Mouse (Mus musculus) heart, adult 18-20 months (tissue): ENCODE results near the gene Alk. TPM values are rescaled to one million over a fixed set of nuclear protein-coding genes. Genes with fewer than 3 reads are reported as not detected.

Experiments used
- DNase-seq, 2 experiments: peaks; one replicate each; pipeline ENCODE4 v3.0.0; 2021 to 2022; ENCODE audit warnings: mixed read lengths in 1 of 2
- total RNA-seq, 2 experiments: library from RNA; stranded (reverse); gene quantifications; 2 replicates each; pipeline ENCODE4 v1.2.3; 2021

Alk gene
- total RNA-seq, 2 experiments from 2014 or later = not detected

DNA sequence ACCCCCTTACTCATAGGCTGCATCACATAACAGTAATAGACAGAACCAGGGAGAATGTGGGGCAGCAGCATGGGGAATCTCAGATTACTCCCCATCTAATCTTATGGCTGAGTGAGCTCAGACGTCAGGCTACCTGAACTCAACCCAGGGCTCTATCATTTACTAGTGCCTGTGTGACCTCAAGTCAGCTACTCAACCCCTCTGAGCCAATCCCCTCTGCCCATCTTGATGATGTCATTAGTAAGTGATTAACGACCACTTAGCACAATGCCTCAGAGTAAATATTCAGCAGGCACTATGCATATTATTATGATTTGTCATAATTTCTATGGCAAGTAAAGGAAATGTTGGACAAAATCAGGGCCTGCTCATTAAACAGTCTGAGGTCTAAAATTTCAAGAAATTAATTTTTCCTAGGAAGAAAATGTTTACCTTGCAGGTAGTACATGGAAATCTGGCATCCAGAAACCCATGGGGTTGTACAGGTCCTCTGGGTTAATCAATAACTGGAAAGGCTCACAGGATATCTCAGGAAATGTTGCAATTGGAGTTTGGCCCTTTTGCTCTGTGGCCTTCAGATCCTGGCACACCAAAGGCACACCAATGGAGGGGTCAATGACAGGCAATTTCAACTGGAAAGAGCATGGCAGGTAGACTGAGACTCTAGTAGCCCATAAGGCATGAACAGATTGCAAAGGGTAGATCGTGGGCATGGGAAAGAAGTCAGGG lies 204.9 kb downstream of the Alk start:
- DNase-seq = no peak

DNA sequence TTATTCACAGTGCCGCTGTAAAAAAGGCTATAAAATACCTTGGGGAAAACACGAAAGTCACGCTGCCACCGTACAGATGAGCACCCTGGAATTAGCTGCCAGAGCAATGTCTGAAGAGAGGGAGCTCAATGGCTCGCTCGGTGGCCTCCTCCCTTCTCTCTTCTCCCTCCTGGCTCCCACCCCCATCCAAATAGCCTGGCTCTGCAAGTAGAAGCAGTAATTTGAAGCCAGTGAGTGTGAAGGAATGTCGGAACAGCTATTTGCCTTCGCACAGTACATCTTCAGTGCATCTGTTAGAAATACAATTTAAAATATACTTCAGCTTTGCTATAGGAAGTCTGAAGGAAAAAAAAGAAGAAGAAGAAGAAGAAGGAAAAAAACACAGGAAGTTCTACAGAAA lies 208.5 kb downstream of the Alk start:
- no peak for DNase-seq

DNA sequence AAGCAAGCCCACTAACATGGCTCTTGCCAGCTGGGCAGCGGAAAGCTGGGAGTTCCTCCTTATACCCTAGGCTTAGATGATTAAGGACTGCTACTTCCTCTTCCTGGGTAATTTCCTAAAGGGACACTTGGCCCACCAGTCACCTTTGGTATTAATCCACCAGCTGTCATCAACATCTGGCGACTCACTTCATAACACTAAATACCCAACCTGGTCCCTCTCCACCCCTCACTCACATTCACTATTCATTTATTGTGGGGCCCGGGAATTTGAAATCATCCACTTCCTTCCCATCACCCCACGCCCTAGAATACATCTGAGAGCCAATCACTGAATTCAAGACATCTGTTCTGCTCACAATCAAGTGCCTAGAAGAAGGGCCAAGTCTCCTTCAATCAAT lies 235.4 kb downstream of the Alk start:
- DNase-seq = peak in 1 of 2 experiments; percentile 22

DNA sequence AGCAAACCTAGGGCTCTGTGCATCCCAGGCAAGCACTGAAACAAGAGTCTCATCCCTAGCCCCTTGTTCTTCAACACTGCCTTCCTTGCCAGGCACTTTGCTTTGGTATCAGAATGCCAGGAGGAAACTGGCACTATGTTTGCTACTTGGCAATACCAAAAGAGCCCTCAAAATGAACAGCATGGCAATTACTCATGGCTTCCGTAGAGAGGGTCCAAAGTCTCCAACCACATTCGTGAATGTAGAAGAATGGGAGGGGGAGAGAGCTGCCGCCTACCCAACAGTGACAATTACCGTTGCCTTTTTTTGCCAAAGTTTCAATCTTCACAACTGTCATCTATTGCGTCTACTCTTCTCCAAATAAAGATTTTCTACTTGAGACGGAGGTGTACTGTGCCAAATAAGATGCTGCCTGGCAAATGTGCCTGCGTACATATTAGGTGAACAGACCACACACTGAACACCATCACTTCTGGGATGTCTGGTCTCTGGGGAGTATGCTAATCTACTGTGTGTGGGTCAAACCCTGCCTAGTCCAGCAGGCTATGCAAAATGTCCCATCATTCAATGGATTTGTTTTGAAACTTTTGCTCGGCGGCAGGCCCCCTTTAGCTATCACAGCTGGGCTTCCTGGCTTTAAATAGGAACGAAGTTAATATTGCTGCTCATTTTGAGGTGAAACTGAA lies 241.5 kb downstream of the Alk start:
- DNase-seq = peak in 1 of 2 experiments; percentile 6

DNA sequence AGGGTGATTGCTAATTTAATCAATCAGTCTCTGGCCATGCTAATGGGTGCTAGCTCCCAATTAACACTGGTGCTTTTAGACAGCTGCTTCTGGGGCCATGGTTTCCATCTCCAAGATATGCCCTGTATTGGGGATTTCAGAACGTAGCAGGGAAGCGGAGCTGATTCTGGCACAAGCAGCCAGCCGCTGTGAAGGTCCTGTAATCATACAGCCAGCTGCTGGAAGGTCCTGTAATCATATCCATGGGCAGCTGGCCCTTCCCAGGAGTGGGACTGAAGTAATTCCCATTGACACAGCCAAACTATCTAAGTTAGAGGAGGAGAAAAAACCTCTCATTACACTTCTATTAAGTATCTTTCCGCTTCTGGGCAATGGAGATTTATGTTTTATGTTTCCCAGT lies 242.5 kb downstream of the Alk start:
- peak in 1 of 2 experiments; percentile 6 for DNase-seq

DNA sequence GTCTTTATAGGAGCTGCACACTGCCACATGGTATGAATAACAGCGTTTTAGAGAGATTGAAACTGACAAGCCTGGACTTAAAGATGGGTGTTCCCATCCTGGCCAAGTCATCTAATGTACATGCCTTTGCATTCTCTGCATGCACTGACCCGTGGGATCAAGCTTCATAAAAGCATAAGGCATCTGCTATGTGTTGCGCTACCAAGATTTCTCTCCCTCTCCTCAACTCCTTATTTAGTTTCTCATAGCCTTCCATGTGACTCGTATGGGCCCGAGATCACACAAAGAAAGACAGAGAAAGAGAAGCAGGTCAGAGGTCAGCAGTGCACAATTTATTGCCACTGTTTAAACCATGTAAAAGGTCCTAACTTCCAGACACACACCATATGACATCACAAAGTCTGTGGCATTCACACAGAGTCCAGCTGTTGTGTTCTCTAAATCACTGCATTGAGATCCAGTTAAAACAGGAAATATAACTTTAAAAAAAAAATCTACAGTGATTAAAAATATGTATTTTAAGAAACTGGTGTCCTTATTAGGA lies 247.6 kb downstream of the Alk start:
- no peak for DNase-seq

DNA sequence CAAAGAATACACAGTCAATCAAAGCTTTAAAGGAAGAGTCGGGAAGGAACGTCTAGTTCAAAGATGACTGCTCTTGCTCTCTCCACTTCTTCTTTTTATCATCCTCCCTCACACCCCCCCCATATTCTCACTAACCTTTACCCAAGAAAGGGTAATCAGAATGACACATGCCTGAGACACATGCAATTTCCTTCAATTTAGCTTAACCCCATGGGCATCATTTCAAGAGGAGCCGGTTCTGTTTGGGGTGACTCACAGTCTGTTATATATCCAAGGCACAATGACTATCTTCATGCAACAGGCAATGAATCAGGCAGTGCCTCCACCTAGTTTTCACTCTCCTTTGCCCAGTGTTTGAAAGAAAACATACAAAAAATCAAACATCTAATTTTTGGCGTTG lies 265.0 kb downstream of the Alk start:
- DNase-seq = no peak

DNA sequence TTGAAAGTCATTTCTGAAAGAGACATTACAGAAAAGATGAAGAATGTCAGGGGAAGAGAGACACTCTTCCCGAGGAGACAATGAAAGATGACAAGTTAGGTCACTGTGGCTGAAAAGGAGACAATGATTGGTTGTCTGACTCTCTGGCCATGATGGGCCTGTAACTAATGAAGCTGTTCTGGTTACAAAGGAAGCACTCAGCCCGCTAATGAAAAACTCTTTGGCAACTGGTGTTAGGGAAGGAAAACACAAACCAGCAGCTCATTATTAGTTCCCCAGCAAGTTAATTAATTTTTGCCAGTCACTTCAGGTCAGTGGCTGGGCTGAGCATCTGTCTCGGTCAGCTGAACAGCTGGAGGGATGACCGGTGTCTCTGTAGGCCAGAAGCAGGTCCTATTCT lies 271.5 kb downstream of the Alk start:
- DNase-seq = no peak

DNA sequence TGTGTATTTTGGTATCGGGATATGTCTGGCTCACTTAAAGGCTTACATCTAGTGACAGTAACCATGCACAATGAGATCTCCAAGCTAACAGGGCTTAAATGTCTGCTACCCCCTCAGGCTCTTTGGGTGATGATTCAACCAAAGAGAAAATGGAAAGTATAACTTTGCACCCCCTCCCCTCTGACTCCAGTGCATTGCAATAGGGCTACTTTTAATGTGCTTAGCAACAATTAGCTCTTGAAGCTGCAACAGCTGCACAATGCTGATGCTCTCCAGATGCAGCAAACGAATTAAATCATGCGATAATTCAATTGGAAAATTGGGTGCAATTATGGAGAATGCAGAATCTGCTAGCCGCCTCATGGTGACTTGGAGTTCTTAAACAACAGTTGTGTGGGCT lies 278.5 kb downstream of the Alk start:
- no peak for DNase-seq

DNA sequence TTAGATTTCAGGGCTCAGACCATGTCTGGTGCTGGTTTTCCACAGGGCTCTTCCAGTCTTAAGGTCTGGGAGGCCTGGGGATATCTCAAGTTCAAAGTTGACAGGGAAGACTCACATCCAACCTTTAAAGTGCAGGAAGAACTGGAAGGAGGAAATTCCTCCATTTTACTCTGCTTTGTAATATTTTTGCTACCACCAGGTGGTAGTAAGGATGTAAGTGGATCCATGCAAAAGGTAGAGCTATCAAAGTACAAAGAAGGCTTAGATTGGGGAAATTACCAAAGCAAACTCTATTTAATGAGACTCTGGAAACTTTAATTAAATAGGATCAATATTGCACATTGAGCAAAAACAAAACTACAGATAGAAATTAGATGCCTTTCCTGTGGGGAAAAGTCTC lies 284.9 kb downstream of the Alk start:
- no peak for DNase-seq

DNA sequence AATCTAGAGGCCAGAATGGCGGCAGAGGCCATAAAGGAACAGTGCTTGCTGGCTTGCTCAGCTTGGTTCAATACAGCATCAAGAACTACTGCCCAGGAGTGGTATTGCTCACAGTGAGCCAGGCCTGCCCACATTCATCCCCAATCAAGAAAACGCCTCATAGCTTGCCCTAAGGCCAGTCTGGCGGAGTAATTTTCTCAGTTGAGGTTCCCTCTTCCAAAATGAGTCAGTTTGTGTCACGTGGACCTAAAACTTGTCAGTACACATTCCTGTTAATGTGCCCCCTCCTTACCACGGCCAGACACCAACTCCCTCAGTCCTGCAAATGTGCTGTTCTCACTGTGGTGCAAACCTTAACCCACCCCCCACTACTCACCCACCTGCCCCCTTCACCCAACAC lies 304.8 kb downstream of the Alk start:
- DNase-seq = no peak

DNA sequence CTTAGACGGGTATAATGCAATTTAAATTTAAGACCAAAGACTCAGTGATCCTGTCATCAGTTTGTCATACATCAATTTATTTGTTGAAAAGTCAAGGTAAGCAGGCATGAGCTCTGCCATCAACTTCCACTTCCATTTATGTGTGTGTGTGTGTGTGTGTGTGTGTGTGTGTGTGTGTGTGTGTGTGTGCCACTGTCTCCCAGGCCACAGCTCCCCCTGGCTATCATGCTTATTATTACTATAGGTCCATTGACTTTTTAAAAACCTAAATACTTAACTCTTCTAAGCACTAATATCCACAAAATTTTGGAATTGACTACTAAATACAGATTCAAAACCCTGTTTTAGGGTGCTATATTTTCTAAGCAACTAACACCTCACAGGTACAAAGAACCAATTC lies 308.1 kb downstream of the Alk start:
- DNase-seq = no peak

DNA sequence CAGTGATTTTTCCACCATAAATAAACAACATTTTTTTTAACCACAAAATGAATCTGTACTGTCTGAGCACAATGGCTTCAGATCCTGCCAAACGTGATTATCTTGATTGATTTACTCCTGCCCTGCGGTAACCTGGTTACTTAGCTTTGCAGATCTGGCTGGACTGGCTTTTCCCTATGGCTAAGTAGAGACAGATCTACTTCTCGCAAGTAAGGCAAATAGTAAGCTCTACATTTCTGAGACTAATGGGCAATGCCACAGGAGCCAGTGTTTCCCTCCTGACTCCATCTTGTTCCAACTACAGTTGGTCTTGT lies 311.2 kb downstream of the Alk start:
- no peak for DNase-seq

DNA sequence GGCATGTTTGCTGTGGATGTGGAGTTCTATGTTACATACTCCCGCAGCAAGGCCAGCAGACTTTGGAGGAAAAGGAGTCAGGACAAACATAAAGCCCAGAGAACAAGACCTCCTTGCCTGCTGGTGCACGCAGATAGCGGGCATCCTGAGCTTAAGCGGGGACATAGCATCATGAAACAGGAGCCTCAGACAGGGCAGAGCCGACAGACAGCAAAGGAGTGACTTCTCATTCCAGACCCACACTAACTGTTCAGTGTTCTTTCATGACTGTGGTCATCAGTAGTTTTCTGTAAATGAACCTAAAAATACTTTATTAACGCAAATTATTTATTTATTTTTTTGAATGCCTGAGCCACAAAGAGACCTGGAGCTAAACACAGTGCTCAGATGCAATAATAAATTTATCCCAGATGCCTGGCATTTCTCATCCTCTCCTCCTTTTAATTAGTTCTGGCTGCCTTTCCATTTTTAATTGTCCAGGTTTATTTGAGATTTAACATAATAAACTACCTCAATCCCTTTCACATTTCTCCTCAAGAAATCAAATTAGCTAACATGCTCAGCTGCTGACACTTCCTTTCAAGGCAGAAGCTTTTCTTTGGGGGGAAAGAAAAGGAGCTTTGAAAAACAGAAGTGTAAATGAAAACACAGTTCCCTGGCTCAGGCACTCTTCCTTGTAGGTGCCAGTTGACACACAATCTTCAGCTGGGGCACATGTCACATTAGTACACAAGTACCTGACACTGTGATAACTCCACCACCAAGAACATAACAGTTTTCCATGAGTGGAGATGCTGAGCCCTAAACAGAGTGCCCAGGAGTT lies 311.8 kb downstream of the Alk start:
- DNase-seq = no peak

DNA sequence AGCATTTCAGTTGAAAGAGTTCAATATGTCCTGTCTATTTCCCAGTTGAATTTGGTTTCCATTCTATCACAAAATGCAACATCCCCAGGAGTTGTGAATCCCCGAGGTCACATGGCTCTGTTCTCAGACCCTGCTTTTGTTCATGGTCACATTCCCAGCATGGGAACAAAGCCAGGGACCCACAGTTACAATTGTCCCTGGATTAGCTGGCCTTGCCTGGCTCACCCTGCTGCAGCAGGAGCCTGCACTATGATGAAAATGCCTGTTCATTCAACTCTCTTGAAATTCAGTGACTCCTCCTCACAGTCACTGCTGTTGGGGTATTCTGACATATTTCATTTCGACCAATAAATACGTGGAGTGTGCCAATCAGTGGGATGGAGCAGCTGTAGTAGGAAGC lies 318.5 kb downstream of the Alk start:
- DNase-seq = no peak

DNA sequence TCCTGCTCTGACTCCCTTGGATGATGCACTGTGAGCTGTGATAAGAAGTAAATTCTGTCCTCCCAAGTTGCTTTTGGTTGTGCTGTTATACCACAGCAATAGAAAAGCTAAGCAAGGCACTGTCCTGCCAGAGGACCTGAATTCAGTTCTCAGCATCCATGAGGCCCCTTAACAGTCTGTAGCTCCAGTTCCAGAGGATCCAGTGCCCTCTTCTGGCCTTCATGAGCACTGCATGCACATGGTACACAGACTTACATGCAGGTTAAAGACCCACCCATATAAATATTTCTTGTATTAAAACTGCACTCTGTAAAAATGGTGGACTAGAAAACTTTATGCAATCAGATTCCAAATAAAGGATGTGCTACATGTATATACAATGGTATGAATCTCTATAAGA lies 326.1 kb downstream of the Alk start:
- DNase-seq = no peak

DNA sequence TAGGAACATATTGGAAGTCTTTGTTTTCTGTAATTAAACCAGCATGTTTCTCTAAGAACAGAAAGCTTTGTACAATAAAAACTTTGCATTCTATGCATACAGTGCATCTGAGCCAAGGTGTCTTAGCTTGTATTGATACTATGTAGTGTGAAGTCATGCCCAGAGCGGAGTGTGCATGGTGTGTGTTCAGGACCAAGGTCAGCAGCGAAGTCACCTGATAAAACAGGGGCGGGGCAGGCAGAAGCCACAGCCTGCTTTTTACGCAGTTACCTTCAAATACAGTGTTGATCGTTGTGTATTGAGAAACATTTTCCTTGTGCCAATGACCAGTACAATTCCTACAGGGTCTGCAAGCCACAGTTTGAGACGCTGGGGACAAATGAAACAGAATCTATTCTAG lies 327.6 kb downstream of the Alk start:
- DNase-seq = no peak

DNA sequence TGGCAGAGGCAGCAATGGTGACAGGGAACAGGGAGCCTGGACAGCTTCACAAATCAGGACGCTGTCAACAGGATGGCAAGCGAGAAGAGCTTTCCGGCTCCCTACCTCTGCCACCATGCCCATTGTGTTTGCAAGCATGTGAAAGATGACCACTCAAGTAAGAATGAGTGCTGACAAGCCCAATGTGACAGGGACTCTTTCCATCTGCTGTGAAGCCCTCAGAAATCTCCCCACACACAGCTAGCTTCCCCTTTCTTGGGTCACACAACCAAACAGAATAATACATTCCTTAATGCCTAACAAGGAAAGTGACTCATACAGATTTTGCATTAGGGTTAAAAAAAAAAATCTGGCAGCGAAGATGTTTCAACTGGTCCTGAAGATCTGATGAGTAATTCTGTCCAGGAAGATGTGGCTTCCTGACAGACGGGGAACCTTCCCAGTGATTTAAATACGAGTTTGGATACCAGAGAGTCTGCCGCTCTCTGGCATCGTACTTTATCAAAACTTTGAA lies 329.0 kb downstream of the Alk start:
- peak; percentile 7 to 17 for DNase-seq

DNA sequence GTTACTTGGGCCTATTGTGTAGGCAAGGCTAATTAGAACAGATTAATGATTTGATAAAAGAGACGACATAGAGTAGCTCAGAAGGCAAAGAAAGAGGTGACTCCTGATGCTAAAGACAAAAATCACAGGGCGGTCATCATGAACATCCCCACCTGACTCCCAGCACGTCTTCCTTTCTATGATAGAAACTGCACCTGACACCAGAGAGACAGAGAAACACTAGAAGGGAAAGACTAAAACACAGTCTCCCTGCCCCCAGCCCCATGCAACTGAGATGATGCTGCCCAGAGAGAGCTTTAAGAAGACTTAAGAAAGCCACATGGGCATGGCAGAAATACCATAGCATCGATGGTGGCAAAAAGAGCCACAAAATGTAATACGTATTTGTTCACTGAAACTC lies 330.2 kb downstream of the Alk start:
- DNase-seq = no peak

DNA sequence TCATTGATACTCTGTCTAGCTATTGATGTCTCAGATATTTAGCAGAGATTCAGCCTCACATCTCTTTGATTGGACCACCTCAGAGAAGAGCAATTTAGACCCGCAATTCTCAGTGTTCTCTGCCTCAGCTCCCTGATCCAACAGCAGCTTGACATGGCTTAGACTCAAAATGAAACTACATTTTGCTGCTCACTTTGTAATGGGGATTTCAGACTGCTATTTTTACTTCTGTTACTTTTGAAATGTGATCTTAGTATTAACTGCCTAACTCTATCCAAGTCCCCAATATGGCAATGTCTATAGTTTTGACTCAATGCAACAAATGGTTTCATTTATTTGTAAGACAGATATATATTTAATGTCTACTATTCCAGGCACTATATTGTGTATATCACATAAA lies 332.8 kb downstream of the Alk start:
- no peak for DNase-seq

DNA sequence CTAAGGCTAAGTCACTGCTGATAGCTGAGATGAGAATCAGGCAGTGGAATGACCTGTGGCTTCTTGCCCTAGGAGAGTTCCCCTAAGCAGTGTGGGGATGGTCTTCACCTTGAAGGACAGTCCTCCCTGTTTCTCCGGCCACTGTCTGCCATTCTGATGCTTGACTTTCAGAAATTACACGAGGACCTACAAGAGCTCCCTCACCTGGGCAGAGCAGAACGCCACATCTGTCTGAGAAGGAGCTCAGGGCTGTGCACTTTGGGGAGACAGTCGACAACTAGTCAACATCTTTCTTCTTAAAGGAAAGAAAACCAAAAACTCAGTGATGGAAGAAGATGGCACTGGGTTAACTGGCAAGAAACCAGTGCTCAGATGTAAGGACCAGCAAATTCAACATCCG lies 335.9 kb downstream of the Alk start:
- DNase-seq = no peak

DNA sequence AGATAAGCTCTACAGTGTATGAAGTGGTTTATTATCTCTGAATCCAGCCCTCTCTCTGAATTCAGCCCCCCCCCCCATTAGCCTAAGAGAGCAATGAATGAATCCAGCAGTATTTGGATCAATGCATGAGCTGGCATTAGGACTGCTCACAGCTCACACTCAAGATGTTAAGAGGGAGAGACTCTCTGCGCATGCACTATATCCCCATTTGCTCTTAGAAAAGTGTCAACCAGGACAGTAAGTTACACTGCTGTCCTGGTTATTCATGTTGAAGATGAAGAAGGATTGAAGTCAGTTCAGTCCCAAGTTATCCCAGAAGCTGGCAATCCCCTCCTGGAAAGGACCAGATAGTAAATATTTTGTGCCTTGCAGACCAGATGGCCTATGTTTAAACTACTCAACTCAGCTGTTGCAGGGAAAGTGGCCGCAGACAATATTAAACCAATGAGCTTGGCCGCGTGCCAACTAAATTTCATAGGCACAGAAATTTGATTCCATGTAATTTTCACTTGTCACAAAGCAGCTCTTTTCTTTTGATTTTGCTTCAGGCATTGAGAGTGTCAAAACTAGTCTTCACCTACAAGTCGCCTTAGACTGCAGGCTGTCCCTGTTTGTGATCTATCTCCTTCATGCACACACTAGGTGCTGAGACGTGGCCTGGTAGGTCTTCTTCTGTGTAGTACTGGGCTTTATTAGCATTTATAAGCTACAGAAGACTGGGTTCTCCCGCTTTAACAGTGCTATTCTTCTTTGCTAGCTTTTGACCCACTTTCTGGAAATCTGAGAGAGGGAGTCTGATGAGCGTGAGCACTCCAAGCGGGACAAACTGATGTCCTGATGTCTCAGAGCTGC lies 339.0 kb downstream of the Alk start:
- no peak for DNase-seq
